Mouse (Mus musculus) E14TG2a.4 (cell line): ENCODE measurements around the gene Tiparp.

Experiments used
- CTCF ChIP-seq: conservative IDR thresholded peaks from 2 replicates; pipeline ENCODE4 v1.5.1; 2014; ENCODE audit warnings: low read length
- NANOG ChIP-seq: IDR thresholded peaks from 2 replicates; pipeline ENCODE4 v1.6.1; 2014; ENCODE audit warnings: borderline replicate concordance, low read length, mixed read lengths
- POU5F1 ChIP-seq: IDR thresholded peaks from 2 replicates; pipeline ENCODE4 v1.6.1; 2014; ENCODE audit warnings: low read length, borderline replicate concordance

GRCm38 (mm10) chr3:65488556-65489244 lies 39.5 kb upstream of the Tiparp start:
- TF ChIP-seq CTCF (no peak), NANOG (no peak), POU5F1 (no peak)
